Mouse (Mus musculus) liver, adult 2 months (tissue): ENCODE measurements around the gene Ikzf2.

ENCODE experiments used
- CTCF ChIP-seq: fragments of 200-500 bp; IDR thresholded peaks from 2 replicates; pipeline ENCODE4 v1.5.1; 2011; ENCODE audit warnings: low read depth, low read length, control low read depth
- POLR2A ChIP-seq: fragments of 200-500 bp; IDR thresholded peaks from 2 replicates; pipeline ENCODE4 v1.6.1; 2011; ENCODE audit warnings: low read length, control low read depth; ENCODE audit not compliant: insufficient read depth; ENCODE audit errors: extremely low read depth

DNA sequence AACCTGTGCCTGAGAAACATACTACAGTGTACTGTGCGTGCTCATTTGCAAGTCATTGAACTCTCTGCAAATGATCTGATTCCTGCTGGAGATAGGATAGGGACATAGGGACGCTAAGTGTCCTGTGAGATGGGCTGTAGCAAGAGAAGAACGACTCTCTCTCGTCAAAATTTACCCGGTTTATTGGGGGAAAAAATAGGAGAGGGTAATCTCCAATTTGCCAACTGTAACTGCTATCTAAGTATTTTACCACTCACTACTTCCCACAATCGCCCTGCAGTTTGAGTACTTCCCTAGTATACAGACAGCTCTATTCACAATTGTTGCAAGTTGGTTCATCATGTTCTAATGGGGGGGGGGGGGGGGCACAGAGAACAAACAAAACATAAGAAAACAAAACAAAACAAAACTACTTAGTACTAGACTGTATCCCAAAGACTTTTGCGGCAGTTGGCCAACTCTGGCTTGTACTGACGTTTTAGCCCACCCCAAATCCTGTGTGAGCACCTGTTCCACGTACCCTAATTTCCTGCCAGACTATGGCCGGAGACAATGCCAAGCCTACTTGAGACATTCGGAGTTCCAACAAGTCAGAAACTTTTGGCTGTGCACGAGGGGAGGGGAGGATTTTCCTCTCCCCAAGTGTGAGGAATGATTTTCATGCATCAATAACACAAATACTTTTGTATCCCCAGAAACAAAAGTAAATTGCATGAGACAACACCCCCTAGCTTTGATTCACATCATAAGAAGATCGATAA lies 2.6 kb downstream of the Ikzf2 start:
- TF ChIP-seq CTCF, result no peak
- TF ChIP-seq POLR2A, result no peak
